Mouse (Mus musculus): Measurements from ENCODE around the gene Nfib. TPM values are rescaled to one million over a fixed set of nuclear protein-coding genes. Genes with fewer than 3 reads are reported as not detected.

The Nfib gene
- polyA plus RNA-seq, 1 experiment, result 7.7 TPM

DNA sequence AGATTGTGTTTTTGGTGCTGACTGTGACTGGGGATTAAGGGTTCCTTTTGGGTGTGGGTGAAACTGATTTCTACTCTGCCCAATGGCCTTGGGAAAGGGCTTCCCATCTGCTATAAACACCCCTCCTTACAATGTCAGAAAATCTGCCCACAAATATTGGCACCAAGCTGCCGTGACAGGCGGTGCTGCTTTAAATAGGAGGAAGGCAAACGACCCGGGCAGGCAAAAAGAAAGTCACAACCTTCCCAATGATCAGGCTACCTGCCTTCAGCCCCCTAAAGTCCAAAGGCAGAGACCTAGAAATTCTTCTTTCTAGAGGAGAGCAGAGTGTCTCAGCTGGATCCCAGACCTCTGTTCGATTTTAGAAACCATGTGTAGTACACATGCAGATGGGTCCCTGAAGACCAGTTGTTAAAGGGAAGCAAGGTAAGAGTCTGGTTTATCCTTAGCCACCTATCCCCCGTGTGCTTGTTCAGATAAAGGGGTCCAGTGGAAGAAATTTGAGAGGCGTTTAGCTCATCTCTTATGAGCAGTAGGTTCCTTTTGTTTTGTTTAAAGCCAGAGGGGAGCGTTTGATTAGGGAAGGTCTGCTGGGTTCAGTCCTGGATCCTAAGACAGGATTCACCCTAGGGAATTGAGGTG, 166.0 kb downstream of the Nfib start:
- no peak for TF ChIP-seq POLR2AphosphoS2 (IDR thresholded peaks at IDR 0.05; ENCODE audit: insufficient read length, low read depth)
- no peak for TF ChIP-seq MYOD1 (IDR thresholded peaks at IDR 0.05; ENCODE audit: control insufficient read depth in 1 of 3, insufficient read length in 2 of 3, low read depth in 2 of 3)
- no peak for TF ChIP-seq REST (IDR thresholded peaks at IDR 0.05; ENCODE audit: insufficient read depth, insufficient read length)
- no peak for TF ChIP-seq MAX (IDR thresholded peaks at IDR 0.05; ENCODE audit: low read depth)
- TF ChIP-seq TCF3 (IDR thresholded peaks at IDR 0.05; ENCODE audit: insufficient read length, low read depth), result no peak
- no peak for TF ChIP-seq CEBPB (IDR thresholded peaks at IDR 0.05; ENCODE audit: insufficient read depth, poor library complexity, severe bottlenecking)
- TF ChIP-seq USF1 (IDR thresholded peaks at IDR 0.05; ENCODE audit: low read depth), result no peak
- no peak for TF ChIP-seq SRF (IDR thresholded peaks at IDR 0.05; ENCODE audit: control insufficient read depth, insufficient read length, low read depth)
- TF ChIP-seq TCF12 (IDR thresholded peaks at IDR 0.05; ENCODE audit: insufficient read depth, poor library complexity, severe bottlenecking), result no peak
- TF ChIP-seq MYOG (IDR thresholded peaks at IDR 0.05; ENCODE audit: control insufficient read depth in 1 of 3, insufficient read depth in 1 of 3, insufficient read length in 2 of 3, low read depth in 2 of 3), result no peak
- no peak for TF ChIP-seq POLR2A (IDR thresholded peaks at IDR 0.05; ENCODE audit: insufficient read length, low read depth)
- no peak for TF ChIP-seq E2F4 (IDR thresholded peaks at IDR 0.05; ENCODE audit: insufficient read depth)
- no peak overlapping the region for H3K4me3 ChIP-seq
- H3ac ChIP-seq (ENCODE audit: control insufficient read depth, insufficient read length), result no peak overlapping the region
- H3K36me3 ChIP-seq (ENCODE audit: control insufficient read depth, insufficient read depth), result no peaks in the 10 kb centered on the region
- H3K79me2 ChIP-seq (ENCODE audit: control insufficient read depth, insufficient read depth), result no peaks in the 10 kb centered on the region
- no peak overlapping the region for H3K4me2 ChIP-seq (ENCODE audit: low read depth)
- H3K27me3 ChIP-seq (ENCODE audit: control insufficient read depth, insufficient read depth, insufficient read length), result no peaks in the 10 kb centered on the region

DNA sequence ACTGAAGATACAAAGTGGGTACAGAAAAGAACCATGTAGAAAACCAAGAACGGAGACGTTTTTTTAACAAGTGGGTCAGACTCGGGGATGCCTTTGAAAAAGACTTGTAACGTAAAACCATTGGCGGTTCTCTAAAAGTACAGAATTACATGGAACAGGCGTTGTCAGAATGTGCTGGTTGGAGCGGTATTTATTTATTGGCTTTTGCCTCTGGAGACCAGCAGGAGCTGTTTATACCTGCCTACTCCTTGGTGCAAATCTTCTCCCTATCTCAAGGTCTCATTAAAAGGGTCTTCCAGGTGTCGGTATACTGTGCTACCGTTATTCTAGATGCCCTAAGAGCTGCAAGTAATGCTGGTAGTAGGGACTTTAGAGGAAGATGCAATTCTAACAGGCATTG, 166.7 kb downstream of the Nfib start:
- Histone ChIP-seq H3K36me3 (ENCODE audit: control insufficient read depth, insufficient read depth) (no peaks in the 10 kb centered on the region), H3K79me2 (ENCODE audit: control insufficient read depth, insufficient read depth) (no peaks in the 10 kb centered on the region), H3ac (ENCODE audit: control insufficient read depth, insufficient read length) (no peak overlapping the region), H3K4me2 (ENCODE audit: low read depth) (peak overlapping the region; percentile 57), H3K27me3 (ENCODE audit: control insufficient read depth, insufficient read depth, insufficient read length) (no peaks in the 10 kb centered on the region), H3K4me3 (no peak overlapping the region)
- TF ChIP-seq TCF12 (IDR thresholded peaks at IDR 0.05; ENCODE audit: insufficient read depth, poor library complexity, severe bottlenecking), result no peak
- no peak for TF ChIP-seq E2F4 (IDR thresholded peaks at IDR 0.05; ENCODE audit: insufficient read depth)
- TF ChIP-seq CEBPB (IDR thresholded peaks at IDR 0.05; ENCODE audit: insufficient read depth, poor library complexity, severe bottlenecking), result no peak
- no peak for TF ChIP-seq USF1 (IDR thresholded peaks at IDR 0.05; ENCODE audit: low read depth)

DNA sequence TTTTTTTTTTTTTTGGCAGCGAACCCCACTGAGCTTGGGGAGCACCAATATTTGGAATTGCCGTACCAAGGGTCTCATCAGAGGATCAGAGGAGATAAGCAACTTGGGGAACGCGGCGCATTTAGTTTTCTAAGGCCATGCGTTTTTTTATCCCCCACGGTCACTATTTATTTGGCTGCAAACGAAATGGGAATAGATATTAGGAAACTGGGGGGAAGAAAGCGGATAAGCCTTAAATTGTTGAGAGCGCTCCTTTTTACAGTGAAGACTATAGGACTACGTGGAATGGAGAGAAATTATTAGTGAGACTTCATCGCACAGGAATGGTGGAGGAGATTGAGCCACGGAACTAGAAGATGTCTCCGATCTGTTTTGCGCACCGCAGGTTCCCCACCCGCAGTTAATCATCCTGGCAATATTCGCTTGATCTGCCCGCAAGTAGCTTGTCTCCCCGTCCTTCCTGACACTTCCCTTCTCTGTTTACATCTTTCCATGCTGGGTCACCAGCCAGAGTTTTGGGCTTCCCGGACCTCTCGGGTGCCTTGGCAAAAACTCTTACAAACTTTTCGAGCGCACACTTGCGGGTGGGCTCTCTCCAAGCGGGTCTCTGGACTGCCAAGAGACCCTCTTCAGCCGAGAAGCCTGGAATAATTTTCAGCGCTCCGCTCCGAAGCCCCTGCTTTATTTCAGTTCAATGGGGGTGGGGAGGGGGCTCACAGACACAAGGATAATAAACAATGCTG, 167.3 kb downstream of the Nfib start:
- Histone ChIP-seq H3K4me2 (ENCODE audit: low read depth) (peak overlapping the region; percentile 57), H3K36me3 (ENCODE audit: control insufficient read depth, insufficient read depth) (no peaks in the 10 kb centered on the region), H3K27me3 (ENCODE audit: control insufficient read depth, insufficient read depth, insufficient read length) (no peaks in the 10 kb centered on the region), H3K4me3 (no peak overlapping the region), H3ac (ENCODE audit: control insufficient read depth, insufficient read length) (no peak overlapping the region), H3K79me2 (ENCODE audit: control insufficient read depth, insufficient read depth) (no peaks in the 10 kb centered on the region)
- TF ChIP-seq E2F4 (IDR thresholded peaks at IDR 0.05; ENCODE audit: insufficient read depth) (no peak), TCF3 (IDR thresholded peaks at IDR 0.05; ENCODE audit: insufficient read length, low read depth) (no peak), REST (IDR thresholded peaks at IDR 0.05; ENCODE audit: insufficient read depth, insufficient read length) (no peak), MYOD1 (IDR thresholded peaks at IDR 0.05; ENCODE audit: control insufficient read depth in 1 of 3, insufficient read length in 2 of 3, low read depth in 2 of 3) (no peak), MYOG (IDR thresholded peaks at IDR 0.05; ENCODE audit: control insufficient read depth in 1 of 3, insufficient read depth in 1 of 3, insufficient read length in 2 of 3, low read depth in 2 of 3) (no peak), CEBPB (IDR thresholded peaks at IDR 0.05; ENCODE audit: insufficient read depth, poor library complexity, severe bottlenecking) (no peak), TCF12 (IDR thresholded peaks at IDR 0.05; ENCODE audit: insufficient read depth, poor library complexity, severe bottlenecking) (no peak), MAX (IDR thresholded peaks at IDR 0.05; ENCODE audit: low read depth) (no peak), SRF (IDR thresholded peaks at IDR 0.05; ENCODE audit: control insufficient read depth, insufficient read length, low read depth) (no peak), USF1 (IDR thresholded peaks at IDR 0.05; ENCODE audit: low read depth) (no peak), POLR2AphosphoS2 (IDR thresholded peaks at IDR 0.05; ENCODE audit: insufficient read length, low read depth) (no peak), POLR2A (IDR thresholded peaks at IDR 0.05; ENCODE audit: insufficient read length, low read depth) (no peak)

DNA sequence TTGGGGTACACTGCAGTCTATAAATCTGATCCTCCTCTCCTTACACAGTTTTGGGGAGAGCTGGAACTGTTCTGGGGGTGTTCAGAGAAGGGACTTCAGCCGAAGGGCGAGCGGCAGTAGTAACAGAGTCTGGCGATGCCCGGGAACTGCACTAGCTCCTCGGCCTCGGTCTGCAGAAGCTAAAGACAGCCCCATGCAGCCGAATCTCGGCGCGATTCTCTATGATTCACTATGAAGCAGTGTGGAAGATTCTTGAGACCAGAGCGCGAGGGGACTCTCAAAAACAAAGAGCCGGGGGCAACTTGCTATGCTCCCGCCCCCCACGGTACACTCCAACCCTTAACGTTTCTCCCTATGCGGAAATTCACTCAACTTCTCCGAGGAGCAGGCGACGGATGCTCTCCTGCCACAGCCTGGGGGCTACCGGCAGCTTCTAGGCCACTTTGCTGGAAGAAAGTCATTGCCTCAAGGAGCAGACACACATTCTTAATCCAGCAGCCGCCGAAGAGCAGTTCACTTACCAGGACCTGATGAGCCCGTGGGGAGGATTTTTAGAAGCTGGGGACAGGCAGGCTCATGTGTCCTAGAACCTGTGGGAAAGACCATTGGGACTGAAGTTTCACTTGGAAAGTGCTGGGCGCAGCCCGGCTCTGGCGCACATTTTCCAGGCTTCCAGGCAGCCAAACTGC, 168.1 kb downstream of the Nfib start:
- Histone ChIP-seq H3K36me3 (ENCODE audit: control insufficient read depth, insufficient read depth) (no peaks in the 10 kb centered on the region), H3K27me3 (ENCODE audit: control insufficient read depth, insufficient read depth, insufficient read length) (no peaks in the 10 kb centered on the region), H3K4me3 (no peak overlapping the region), H3K79me2 (ENCODE audit: control insufficient read depth, insufficient read depth) (no peaks in the 10 kb centered on the region), H3ac (ENCODE audit: control insufficient read depth, insufficient read length) (no peak overlapping the region), H3K4me2 (ENCODE audit: low read depth) (no peak overlapping the region)
- TF ChIP-seq MAX (IDR thresholded peaks at IDR 0.05; ENCODE audit: low read depth), result no peak
- no peak for TF ChIP-seq MYOD1 (IDR thresholded peaks at IDR 0.05; ENCODE audit: control insufficient read depth in 1 of 3, insufficient read length in 2 of 3, low read depth in 2 of 3)
- TF ChIP-seq MYOG (IDR thresholded peaks at IDR 0.05; ENCODE audit: control insufficient read depth in 1 of 3, insufficient read depth in 1 of 3, insufficient read length in 2 of 3, low read depth in 2 of 3), result no peak
- no peak for TF ChIP-seq POLR2A (IDR thresholded peaks at IDR 0.05; ENCODE audit: insufficient read length, low read depth)
- TF ChIP-seq POLR2AphosphoS2 (IDR thresholded peaks at IDR 0.05; ENCODE audit: insufficient read length, low read depth), result no peak
- no peak for TF ChIP-seq TCF12 (IDR thresholded peaks at IDR 0.05; ENCODE audit: insufficient read depth, poor library complexity, severe bottlenecking)
- no peak for TF ChIP-seq CEBPB (IDR thresholded peaks at IDR 0.05; ENCODE audit: insufficient read depth, poor library complexity, severe bottlenecking)
- TF ChIP-seq E2F4 (IDR thresholded peaks at IDR 0.05; ENCODE audit: insufficient read depth), result no peak
- TF ChIP-seq REST (IDR thresholded peaks at IDR 0.05; ENCODE audit: insufficient read depth, insufficient read length), result no peak
- TF ChIP-seq TCF3 (IDR thresholded peaks at IDR 0.05; ENCODE audit: insufficient read length, low read depth), result no peak
- no peak for TF ChIP-seq SRF (IDR thresholded peaks at IDR 0.05; ENCODE audit: control insufficient read depth, insufficient read length, low read depth)
- TF ChIP-seq USF1 (IDR thresholded peaks at IDR 0.05; ENCODE audit: low read depth), result no peak

Data from myocyte (in vitro differentiated cells).